Mouse (Mus musculus): ENCODE measurements around the gene Rps6ka4. TPM values are rescaled to one million over a fixed set of nuclear protein-coding genes. Genes with fewer than 3 reads are reported as not detected.

Gene Rps6ka4
- polyA plus RNA-seq, 1 experiment from 2014 or later = 5.5 TPM

DNA sequence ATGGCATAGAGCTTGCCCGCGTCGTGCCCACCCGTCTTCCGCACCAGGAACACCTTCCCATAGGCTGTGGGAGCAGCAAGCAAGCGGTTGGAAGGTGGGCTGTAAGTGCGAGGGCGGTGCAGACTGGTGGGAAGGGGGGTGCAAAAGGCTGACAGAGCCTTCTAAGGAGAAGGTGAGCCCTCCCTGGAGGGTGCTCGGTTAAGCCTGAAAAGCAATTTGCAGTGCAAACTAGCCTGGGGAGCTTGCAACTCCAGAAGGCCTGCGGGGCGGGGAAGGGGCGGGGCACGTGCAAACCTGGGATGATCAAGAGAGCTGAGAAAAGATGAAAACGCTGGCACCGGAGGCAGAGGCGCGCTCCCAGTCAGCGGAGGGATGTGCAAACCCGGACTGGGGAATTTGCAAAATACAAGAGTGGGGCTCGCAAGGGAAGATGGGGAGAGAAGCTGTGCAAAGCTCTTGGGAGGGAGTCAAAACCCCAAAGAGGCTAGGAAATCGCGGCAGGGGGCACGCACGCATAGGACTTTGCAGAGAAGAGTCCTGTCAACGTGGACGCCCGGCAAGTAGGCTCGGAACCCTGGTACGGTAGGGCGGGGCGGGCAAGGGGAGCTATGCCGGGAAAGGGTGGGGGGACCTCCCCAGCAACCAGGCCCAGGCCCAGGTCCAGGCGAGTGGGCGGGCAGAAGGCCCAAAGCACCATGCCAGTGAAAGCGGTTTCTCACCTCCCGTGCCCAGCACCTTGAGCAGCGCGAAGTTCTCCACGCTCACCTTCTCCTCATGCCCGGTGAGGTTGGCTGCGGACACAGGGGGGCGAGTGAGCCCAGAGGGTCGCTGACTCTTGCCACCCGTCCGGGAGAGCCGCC is 591 bp downstream of the Rps6ka4 start:
- Histone ChIP-seq H3K36me3 (ENCODE audit: control insufficient read depth, insufficient read depth) (no peaks in the 10 kb centered on the region), H3K9me3 (replicated peaks; ENCODE audit: control insufficient read depth, low read length) (no peaks in the 10 kb centered on the region), H3K27me3 (ENCODE audit: control insufficient read depth, insufficient read depth, low read depth, low read length) (peaks cover 8% of the 10 kb centered on the region), H3K4me2 (ENCODE audit: low read depth, low read length) (peak overlapping the region; percentile 96), H3K4me3 (ENCODE audit: low read depth, low read length) (peak overlapping the region; percentile 71), H3K27ac (ENCODE audit: low read length) (no peak overlapping the region; the same call in 1 of the 2 replicates), H3K4me1 (ENCODE audit: control insufficient read depth, low read depth, low read length) (peaks cover 16% of the 10 kb centered on the region), H3K9ac (ENCODE audit: low read depth, low read length) (peak overlapping the region; percentile 67)
- WGBS (ENCODE audit: insufficient replicate concordance) = 7% methylated on average over 44 of the region's 46 CpGs
- peak; percentile 17; the same call in 1 of the 2 replicates for ATAC-seq (ENCODE audit: low read depth)

DNA sequence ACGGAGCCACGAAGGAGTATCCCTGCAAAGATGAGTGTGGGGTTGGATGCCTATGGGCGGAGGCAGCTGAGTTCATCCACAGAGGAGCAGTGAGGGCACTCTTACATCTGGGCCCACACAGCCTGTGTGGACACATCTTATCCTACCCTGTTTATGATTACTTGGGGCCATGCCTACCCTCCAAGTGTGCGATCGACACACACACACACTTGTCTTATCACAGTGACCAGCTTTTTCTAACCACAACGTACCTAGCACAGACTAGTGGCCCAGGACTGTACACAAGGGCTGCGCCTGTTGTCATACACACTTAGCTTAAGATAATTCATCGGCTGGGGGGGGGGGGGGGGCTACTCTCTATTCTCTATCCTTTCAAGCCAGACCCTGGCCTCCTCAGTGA is 8.1 kb downstream of the Rps6ka4 start:
- peaks cover 30% of the 10 kb centered on the region for H3K27me3 ChIP-seq (ENCODE audit: control insufficient read depth, insufficient read depth, low read depth, low read length)
- peak; percentile 91 for ATAC-seq (ENCODE audit: low read depth)
- no peak overlapping the region for H3K4me3 ChIP-seq (ENCODE audit: low read depth, low read length)

GRCm38 (mm10) chr19:6831331-6831730 is 9.1 kb downstream of the Rps6ka4 start:
- H3K9me3 ChIP-seq (replicated peaks; ENCODE audit: control insufficient read depth, low read length) = no peaks in the 10 kb centered on the region
- no peak overlapping the region for H3K9ac ChIP-seq (ENCODE audit: low read depth, low read length)
- H3K36me3 ChIP-seq (ENCODE audit: control insufficient read depth, insufficient read depth) = no peaks in the 10 kb centered on the region; the same call in 1 of the 2 replicates
- peaks cover 30% of the 10 kb centered on the region for H3K27me3 ChIP-seq (ENCODE audit: control insufficient read depth, insufficient read depth, low read depth, low read length)
- H3K4me3 ChIP-seq (ENCODE audit: low read depth, low read length) = no peak overlapping the region
- H3K27ac ChIP-seq (ENCODE audit: low read length) = no peak overlapping the region
- no peak for ATAC-seq (ENCODE audit: low read depth)
- no peak overlapping the region for H3K4me2 ChIP-seq (ENCODE audit: low read depth, low read length)
- peaks cover 18% of the 10 kb centered on the region for H3K4me1 ChIP-seq (ENCODE audit: control insufficient read depth, low read depth, low read length)
- 40% methylated on average over 17 of the region's 17 CpGs for WGBS (ENCODE audit: insufficient replicate concordance)

More for the DNA sequence above, 8.1 kb downstream of the Rps6ka4 start:
- no peak overlapping the region for H3K27ac ChIP-seq (ENCODE audit: low read length)
- H3K4me1 ChIP-seq (ENCODE audit: control insufficient read depth, low read depth, low read length) = peaks cover 18% of the 10 kb centered on the region
- H3K9ac ChIP-seq (ENCODE audit: low read depth, low read length) = no peak overlapping the region
- no peaks in the 10 kb centered on the region; the same call in 1 of the 2 replicates for H3K36me3 ChIP-seq (ENCODE audit: control insufficient read depth, insufficient read depth)
- WGBS (ENCODE audit: insufficient replicate concordance) = 27% methylated on average over 8 of the region's 8 CpGs
- no peak overlapping the region for H3K4me2 ChIP-seq (ENCODE audit: low read depth, low read length)
- no peaks in the 10 kb centered on the region for H3K9me3 ChIP-seq (replicated peaks; ENCODE audit: control insufficient read depth, low read length)

DNA sequence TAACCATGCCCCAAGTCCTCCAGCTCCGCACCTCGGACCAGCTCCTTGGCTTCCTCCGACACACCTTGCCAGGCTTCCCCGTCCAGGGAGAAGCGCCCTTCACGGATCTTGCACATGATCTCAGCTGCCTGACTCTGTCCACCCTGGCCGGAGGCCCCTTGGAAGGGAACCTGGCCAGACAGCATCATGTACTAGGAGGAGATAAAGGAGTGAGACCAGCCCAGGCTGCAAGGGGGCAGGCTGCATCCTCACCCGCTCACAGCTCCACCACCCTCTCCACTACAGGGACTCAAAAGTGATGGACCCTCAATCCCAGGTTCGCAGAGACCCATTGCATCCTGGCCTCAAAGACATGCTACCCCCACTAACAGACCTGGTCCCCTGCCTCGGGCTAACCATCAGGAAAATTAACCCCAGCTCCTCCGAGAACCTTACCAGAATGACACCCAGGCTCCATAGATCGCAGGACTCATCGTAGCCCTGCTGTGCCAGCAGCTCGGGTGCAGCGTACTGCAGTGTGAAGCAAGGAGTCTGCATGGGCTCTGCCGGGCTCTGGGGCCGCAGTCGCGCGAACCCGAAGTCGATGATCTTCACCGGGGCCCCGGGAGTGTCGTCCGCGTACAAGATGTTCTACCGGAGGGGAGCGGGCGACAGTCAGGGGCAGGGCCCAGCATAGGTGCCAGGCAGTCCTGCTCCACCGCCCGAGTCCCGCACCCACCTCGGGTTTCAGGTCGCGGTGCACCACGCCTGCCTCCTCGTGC is 9.7 kb downstream of the Rps6ka4 start:
- Histone ChIP-seq H3K9ac (ENCODE audit: low read depth, low read length) (no peak overlapping the region), H3K4me3 (ENCODE audit: low read depth, low read length) (no peak overlapping the region), H3K27me3 (ENCODE audit: control insufficient read depth, insufficient read depth, low read depth, low read length) (peaks cover 30% of the 10 kb centered on the region), H3K36me3 (ENCODE audit: control insufficient read depth, insufficient read depth) (no peaks in the 10 kb centered on the region; the same call in 1 of the 2 replicates), H3K9me3 (replicated peaks; ENCODE audit: control insufficient read depth, low read length) (no peaks in the 10 kb centered on the region), H3K27ac (ENCODE audit: low read length) (no peak overlapping the region), H3K4me1 (ENCODE audit: control insufficient read depth, low read depth, low read length) (peaks cover 18% of the 10 kb centered on the region), H3K4me2 (ENCODE audit: low read depth, low read length) (no peak overlapping the region)
- ATAC-seq (ENCODE audit: low read depth) = no peak
- 30% methylated on average over 38 of the region's 38 CpGs for WGBS (ENCODE audit: insufficient replicate concordance)

- Histone ChIP-seq H3K4me1 (ENCODE audit: control insufficient read depth, low read depth, low read length) (peaks cover 18% of the 10 kb centered on the region), H3K36me3 (ENCODE audit: control insufficient read depth, insufficient read depth) (no peaks in the 10 kb centered on the region; the same call in 1 of the 2 replicates), H3K27ac (ENCODE audit: low read length) (no peak overlapping the region), H3K9ac (ENCODE audit: low read depth, low read length) (no peak overlapping the region), H3K27me3 (ENCODE audit: control insufficient read depth, insufficient read depth, low read depth, low read length) (peaks cover 30% of the 10 kb centered on the region), H3K9me3 (replicated peaks; ENCODE audit: control insufficient read depth, low read length) (no peaks in the 10 kb centered on the region), H3K4me3 (ENCODE audit: low read depth, low read length) (no peak overlapping the region), H3K4me2 (ENCODE audit: low read depth, low read length) (no peak overlapping the region)
- ATAC-seq (ENCODE audit: low read depth) = no peak
- WGBS (ENCODE audit: insufficient replicate concordance) = 24% methylated on average over 48 of the region's 48 CpGs
Observed at GRCm38 (mm10) chr19:6829870-6830555, 10.4 kb downstream of the Rps6ka4 start.

- H3K4me3 ChIP-seq (ENCODE audit: low read depth, low read length) = no peak overlapping the region
- ATAC-seq (ENCODE audit: low read depth) = no peak
- H3K4me2 ChIP-seq (ENCODE audit: low read depth, low read length) = no peak overlapping the region
- H3K9me3 ChIP-seq (replicated peaks; ENCODE audit: control insufficient read depth, low read length) = no peaks in the 10 kb centered on the region
- H3K9ac ChIP-seq (ENCODE audit: low read depth, low read length) = no peak overlapping the region
- no peaks in the 10 kb centered on the region; the same call in 1 of the 2 replicates for H3K36me3 ChIP-seq (ENCODE audit: control insufficient read depth, insufficient read depth)
- peaks cover 18% of the 10 kb centered on the region for H3K4me1 ChIP-seq (ENCODE audit: control insufficient read depth, low read depth, low read length)
- H3K27me3 ChIP-seq (ENCODE audit: control insufficient read depth, insufficient read depth, low read depth, low read length) = peaks cover 30% of the 10 kb centered on the region
- 24% methylated on average over 3 of the region's 3 CpGs for WGBS (ENCODE audit: insufficient replicate concordance)
- no peak overlapping the region for H3K27ac ChIP-seq (ENCODE audit: low read length)
Observed at GRCm38 (mm10) chr19:6829069-6829468, 11.4 kb downstream of the Rps6ka4 start.

- Histone ChIP-seq H3K27me3 (ENCODE audit: control insufficient read depth, insufficient read depth, low read depth, low read length) (peaks cover 27% of the 10 kb centered on the region), H3K9me3 (replicated peaks; ENCODE audit: control insufficient read depth, low read length) (no peaks in the 10 kb centered on the region), H3K4me2 (ENCODE audit: low read depth, low read length) (no peak overlapping the region), H3K9ac (ENCODE audit: low read depth, low read length) (no peak overlapping the region), H3K4me1 (ENCODE audit: control insufficient read depth, low read depth, low read length) (peaks cover 4% of the 10 kb centered on the region), H3K36me3 (ENCODE audit: control insufficient read depth, insufficient read depth) (no peaks in the 10 kb centered on the region; the same call in 1 of the 2 replicates), H3K4me3 (ENCODE audit: low read depth, low read length) (no peak overlapping the region), H3K27ac (ENCODE audit: low read length) (no peak overlapping the region)
- ATAC-seq (ENCODE audit: low read depth) = no peak
- WGBS (ENCODE audit: insufficient replicate concordance) = 58% methylated on average over 3 of the region's 3 CpGs
Observed at GRCm38 (mm10) chr19:6826601-6827000, 13.8 kb downstream of the Rps6ka4 start.

DNA sequence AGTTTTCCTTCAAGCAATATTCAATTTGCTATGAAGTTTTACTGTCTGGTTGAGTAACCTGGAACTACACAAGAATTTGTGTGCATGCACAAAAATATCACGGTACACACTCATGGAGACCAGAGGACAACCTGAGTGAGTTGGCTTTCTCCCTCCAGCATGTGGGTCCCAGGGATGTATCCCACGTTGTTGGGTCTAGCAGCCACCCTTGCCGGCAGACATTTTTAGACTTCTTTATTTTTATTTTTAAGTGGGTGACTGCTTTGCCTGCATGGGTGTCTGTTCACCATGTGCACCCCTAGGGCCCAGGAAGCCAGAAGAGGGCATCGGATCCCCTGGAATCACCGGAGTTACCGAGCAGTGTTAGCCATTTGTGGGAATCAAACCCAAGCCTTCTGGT is 15.1 kb downstream of the Rps6ka4 start:
- H3K27ac ChIP-seq (ENCODE audit: low read length) = no peak overlapping the region
- no peak overlapping the region for H3K4me2 ChIP-seq (ENCODE audit: low read depth, low read length)
- H3K9me3 ChIP-seq (replicated peaks; ENCODE audit: control insufficient read depth, low read length) = no peaks in the 10 kb centered on the region
- no peak for ATAC-seq (ENCODE audit: low read depth)
- H3K4me3 ChIP-seq (ENCODE audit: low read depth, low read length) = no peak overlapping the region
- no peaks in the 10 kb centered on the region for H3K4me1 ChIP-seq (ENCODE audit: control insufficient read depth, low read depth, low read length)
- WGBS (ENCODE audit: insufficient replicate concordance) = 64% methylated on average over 6 of the region's 6 CpGs
- no peak overlapping the region for H3K9ac ChIP-seq (ENCODE audit: low read depth, low read length)
- H3K36me3 ChIP-seq (ENCODE audit: control insufficient read depth, insufficient read depth) = no peaks in the 10 kb centered on the region
- peaks cover 15% of the 10 kb centered on the region for H3K27me3 ChIP-seq (ENCODE audit: control insufficient read depth, insufficient read depth, low read depth, low read length)

Data from liver, embryonic 16.5 days (tissue).